Mouse (Mus musculus) frontal cortex, postnatal 14 days (tissue): ENCODE measurements at regions not wholly inside any gene's neighbourhood (a gene's known extent, or its start where the extent isn't known, plus 50 kb on each side); places are given as distances from the start of the nearest gene placed in this dataset.

ENCODE experiments used
- DNase-seq, 2 experiments: peaks; one replicate each; pipeline ENCODE4 v3.0.0; 2022; ENCODE audit warnings: low spot score in 2 of 2

DNA sequence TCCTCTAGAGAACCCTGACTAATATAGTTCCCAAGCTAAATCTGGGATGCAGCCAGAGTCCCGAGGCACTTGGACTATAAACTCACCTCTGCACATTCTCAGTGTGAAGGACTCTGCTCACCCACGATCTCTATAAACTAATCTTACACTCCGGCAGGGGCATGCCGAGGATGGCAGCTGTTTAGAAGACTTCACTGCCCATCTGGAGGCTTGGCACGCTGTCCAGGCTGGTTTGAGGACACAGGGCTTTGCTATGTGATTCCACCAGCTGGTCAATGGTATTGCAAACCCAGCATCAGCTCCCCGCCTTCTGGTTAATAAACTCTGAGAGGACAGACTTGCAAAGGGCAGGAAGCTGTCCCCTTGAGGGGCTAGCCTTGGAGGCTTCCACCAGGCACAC is 153.3 kb upstream of the Irx3 start:
- DNase-seq: no peak

DNA sequence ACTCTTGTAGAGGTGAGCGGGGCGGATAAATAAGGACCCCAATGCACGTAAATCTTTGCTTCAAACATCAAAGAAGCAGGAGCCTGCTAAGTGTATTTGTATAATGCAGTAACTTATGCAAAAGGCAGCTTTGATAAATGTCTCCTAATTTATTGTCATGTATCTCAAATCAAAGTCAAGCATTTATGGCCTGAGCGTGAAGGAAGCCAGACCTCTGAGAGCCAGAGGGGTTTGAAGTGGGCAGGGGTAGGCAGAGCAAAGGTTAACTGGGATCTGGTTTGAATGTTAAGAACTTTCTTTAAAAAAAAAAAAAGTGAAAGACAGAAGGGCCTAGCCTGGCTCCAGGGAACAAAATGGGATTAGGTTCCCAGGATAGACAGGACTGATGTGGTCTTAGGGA is 151.1 kb upstream of the Irx3 start:
- DNase-seq: no peak

DNA sequence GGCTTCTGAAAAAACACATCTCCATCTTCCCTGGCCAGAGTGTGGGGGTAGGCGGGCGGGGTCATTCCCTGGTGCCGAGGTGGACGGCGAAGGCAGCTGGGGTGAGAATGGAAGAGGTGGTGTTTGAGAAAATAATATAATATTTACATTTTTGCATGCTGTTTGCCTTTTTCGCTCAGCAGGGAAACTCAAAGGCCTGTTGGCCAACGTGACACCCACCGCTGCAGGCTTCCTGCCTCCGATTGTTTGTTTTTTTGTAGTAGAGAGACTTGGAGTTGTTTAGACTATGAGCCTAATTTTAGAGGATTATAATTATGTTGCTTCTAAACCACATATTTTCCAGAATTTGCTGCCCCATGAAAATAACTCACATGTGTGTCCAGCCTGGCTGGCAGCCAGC is 147.2 kb upstream of the Irx3 start:
- DNase-seq: no peak

DNA sequence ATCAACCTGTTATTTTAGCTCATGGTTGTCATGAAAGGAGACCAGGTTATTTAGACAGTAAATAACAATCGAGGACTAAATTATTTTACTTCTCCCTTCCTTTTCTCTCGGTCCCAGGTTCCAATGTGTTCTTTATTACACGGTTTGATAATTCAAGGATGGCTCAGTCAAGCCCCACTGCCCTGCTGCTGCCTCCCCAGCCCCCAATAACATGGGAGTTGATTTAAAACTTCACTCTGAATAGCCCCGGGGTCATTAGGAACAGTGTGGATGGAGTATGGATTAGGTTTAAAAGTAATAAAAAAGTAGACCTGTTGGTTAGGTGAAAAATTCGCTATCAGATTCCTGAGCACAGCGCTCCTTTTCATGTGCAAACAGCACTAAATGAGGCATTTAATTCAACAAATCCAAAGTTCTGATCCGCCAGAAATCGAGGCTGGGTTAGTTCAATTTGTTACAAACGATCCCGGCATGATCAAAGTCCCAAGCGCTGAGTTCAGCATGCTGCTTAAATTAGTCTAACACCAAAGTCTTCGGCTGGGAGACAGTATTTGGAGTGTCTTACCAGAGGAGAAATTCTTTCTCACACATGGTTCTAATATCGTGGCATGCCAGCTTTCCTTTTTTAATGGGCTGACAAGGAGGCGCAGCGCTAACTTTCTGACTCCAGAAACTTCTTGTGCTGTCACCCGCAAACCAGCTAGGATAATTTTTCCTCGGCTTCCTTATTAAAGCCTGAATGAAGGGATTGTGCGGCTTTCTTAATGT is 146.5 kb upstream of the Irx3 start:
- no peak for DNase-seq

DNA sequence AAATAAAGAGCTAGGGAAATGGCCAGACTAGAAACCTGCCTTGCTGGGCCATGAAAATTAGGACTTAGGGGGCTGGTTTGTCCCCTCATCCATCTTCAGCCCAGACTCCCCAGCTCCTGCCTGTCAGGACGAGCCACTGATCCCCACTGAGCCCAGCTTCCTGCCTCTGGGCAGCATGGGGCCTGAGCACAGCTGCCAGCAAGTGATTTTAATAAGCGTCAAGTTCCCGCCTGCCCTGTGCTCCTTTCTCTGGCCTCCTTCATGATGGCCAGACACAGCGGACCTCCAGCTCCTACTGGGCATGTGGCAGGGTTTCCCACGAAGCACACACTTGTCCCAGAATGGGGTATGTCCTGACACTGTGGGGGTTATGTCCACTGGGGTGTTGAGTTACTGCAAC is 139.1 kb upstream of the Irx3 start:
- no peak for DNase-seq

DNA sequence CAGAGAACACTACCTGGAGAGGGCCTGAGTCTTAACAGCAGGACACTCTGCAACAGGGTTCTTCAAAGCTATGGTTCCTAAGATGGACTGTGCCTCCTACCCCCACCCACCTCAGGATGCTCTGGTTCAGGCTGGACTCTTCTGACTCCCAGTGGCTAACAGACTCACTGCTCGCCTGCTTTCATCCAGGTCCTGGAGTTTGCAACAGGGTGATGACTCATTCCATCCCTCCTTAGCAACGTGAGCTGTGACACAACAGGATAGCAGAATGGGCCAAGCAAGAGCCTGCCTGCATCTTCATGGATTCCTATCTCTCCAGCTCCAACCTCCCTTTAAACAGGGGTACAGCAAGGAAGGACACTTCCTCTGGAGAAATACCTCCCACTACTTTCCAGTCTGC is 135.4 kb upstream of the Irx3 start:
- DNase-seq: no peak

DNA sequence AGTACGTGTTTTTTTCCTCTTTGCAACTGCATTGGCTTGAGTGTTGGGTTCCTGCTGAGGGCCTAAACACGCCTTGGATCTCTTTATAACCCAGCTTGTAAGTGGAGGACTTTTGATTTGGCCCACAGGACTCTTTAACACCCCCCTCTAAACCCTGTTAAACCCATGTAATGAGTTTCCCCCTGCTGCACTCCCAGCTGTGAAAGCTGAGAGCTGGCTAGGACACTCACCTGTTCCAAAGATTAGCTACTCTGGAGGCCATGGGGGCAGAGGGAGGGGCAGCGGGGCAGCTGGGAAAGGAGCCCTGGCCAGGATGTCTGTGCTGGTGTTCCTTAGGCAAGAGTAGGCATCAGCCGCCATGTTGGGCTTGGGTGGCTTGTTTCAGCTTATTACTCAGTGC is 128.7 kb upstream of the Irx3 start:
- DNase-seq: no peak

DNA sequence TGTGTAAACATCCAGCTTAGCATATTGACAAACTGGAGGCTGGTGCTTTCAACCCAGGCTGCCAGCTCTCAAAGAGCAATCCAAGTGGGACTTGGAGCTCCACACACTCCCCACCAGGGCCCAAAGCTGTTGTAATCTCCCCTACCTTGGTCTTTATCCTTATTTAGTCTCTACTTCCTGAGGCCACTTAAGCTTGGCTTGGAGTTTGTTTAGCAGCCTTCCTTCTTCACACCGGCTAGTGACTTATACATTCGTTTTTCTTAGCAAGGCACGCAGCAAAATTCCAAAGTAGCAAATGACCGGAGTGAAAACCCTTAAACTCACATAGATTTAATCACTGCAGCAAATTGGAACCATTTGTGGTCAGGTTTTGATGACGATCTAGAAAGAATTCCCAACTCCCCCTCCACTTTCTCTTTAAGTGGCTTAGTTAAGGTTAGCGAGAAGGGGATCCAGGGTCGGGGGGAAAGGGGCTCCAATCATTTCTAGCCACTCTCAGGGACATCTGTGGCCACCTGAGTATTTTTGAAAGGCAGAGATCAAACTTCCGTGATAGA is 124.2 kb upstream of the Irx3 start:
- no peak for DNase-seq

DNA sequence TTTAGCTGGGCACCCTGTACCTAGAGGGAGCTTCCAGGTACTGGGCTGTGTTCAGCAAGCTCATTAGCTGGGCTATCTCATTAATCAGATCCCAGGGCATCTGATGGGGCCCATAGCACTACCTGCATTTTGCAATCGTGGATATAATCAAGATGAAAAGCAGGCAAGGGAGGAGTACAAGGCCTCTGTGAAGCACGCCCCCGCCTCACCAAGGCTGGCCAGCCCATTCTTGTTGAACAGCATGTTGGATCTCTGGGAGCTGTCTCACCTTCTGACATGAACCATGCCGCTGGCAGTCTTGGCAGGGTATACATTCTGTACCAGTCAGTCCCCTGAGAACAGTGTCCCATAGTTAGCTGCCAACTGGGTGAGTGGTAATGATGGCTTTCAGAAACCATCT is 122.3 kb upstream of the Irx3 start:
- DNase-seq: no peak

DNA sequence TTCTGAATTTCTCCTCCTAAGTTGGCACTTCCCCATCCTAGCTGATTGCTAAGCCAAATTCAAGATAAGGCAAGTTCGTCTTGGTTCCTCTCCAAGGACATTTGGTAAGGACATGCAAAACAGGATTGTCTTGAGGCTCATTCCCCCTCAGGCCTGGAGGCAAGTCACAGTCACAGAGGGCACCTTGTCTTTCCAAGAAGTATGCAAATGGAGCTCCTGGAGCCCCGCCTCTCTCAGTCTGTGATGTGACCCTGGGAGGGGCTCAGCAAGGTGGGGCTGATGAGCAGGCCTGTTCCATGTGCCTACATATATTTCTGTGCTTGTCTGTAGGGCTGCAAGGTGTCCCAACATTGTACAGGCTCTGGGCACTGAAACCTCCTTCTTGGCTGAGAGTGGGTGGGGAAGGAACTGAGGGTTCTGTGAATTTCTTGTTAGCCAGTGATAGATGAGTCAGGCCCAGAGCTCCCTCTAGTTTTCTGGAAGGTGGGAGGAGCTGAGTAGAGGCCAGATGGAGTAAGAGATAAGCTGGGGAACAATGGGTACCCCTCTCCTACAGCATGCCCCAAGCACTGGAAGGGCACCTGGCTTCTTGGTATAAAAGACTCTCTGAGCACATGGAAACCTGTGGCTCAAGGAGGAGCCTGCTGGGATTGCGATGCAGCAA is 120.5 kb upstream of the Irx3 start:
- DNase-seq: no peak

DNA sequence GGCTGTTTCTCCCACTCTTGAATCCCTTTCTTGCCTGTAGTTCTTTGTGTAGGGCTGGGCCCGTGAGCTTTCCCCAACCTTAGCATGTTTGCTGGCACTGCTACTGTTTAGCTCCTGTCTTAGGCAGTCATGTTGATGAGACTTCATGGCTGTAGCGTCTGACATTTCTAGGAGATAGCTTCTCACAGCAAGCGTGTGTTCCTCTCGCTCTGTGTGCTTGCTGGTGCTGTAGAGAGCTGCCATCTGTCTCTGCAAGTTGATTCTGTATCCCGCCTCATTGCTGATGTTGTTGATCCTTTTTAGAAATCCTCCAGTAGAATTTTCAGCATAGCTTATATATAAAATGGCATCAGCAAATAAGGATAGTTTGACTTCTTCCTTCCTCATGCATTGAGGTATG is 116.0 kb upstream of the Irx3 start:
- no peak for DNase-seq

DNA sequence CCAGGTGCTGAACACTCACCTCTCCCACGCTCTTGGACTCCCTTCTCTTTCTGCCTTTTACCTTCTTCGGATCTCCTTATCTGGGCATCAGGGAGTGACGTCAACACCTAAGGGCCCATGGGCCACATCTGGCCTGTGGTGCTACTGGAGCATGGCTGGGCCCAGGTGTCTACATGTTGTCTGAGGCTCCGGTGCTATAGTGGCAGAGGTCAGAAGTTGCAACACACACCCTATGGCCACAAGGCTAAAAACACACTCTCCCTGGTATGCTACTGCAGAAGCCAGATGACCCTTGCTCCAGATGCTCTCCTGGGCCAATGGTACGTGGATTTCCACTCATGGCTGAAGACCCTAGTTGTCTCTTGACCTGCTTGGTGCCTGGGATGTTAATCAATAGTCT is 112.1 kb upstream of the Irx3 start:
- no peak for DNase-seq

DNA sequence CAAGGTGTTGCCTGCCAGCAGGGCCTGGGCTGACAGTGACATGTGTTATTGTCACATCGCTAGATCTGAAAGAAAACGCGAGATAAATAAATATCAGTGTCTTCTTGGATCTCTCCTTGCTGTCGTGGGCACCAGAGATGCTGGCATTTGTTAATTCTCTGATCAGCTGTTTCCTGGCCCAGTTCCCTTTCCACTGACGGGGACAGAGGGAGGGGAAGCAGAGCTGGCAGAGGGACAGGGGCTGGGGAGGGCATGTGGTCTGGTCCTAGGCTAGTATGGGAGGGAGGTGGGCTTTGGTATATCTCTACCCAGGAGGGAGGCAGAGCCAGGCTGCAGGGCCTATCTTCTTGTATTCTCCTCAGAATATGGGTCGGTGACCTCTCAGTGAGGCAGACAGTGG is 111.3 kb upstream of the Irx3 start:
- no peak for DNase-seq

DNA sequence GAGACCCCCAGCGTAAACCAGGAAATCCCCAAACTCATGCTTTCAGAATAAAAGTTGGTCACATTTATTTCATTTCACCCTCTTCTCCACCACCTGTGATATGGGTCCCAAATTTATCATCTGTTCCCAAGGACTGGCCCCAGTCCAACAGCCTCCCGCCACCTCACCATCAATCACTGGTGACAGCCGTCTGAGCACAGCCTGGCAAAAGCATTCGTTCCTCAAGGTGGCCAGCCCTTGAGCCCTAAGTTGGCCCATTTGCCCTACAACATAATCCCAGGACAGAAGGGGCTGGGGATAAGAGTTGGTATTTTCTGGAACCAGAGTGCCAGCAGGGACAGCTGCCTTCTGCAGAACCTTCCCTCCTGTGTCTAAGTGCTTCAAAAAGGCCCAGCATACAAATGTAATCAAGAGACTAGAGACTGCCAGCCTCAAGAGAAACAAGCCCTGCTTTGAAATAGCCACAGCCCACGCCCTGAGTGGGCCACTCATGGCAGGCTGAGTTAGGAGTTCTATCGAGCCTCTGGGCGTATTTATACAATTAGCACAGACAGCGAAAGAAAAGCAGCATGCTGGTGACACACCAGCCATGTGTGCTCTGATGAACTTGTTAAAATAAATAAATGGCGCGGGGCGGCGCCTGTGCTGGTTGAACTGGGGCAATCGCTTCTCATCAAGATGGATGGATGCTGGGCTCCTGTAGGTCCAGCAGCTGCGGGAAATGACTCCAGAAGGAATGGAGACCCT is 107.9 kb upstream of the Irx3 start:
- no peak for DNase-seq

DNA sequence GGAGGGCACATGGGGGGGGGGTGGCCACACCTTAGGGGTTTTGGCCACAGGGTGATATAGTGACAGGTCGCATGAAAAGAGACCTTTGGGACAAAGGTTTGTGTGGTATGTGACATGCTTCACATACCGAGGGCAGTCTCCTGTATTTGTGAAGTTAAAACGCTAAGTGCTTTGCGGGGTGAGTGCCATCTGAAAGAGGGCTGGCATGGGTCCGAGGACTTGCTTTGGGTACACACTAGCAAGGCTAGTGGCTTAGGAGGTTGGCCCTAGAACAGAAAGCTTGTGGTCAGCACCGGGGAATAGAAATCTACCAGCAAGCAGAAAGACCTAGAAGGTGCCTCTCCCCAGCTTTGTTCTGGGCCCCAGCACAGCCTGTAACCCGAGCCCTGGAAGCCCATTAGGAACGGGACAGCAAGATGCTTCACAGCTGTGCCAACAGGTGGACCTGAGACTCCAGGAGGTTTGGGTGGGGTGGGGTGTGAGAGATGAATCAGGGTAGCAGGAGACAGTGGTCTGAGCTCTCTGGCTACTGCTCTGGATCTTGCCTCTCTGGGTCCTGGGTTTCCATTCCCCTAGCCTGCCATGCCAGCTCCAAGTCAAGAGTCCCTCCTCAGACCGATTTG is 107.0 kb upstream of the Irx3 start:
- DNase-seq: no peak

DNA sequence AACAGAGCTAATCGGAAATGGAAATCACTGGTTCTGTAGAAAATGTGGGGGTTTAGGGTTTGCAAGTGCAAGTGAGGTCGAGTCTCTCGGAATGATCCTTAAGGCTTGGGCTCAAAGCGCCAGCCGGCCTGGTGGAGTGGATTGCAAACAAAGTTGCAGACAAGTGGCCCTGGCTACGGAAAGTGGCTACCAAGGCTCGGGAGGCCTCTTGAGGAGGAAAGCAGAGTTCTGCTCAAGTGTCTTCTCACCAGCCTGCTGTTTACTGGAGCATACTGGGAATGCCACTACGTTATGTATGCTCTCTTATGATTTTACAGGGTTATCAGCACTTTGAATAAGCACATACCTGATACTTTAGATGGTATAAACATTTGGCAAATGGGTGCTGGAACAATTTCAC is 105.3 kb upstream of the Irx3 start:
- no peak for DNase-seq

DNA sequence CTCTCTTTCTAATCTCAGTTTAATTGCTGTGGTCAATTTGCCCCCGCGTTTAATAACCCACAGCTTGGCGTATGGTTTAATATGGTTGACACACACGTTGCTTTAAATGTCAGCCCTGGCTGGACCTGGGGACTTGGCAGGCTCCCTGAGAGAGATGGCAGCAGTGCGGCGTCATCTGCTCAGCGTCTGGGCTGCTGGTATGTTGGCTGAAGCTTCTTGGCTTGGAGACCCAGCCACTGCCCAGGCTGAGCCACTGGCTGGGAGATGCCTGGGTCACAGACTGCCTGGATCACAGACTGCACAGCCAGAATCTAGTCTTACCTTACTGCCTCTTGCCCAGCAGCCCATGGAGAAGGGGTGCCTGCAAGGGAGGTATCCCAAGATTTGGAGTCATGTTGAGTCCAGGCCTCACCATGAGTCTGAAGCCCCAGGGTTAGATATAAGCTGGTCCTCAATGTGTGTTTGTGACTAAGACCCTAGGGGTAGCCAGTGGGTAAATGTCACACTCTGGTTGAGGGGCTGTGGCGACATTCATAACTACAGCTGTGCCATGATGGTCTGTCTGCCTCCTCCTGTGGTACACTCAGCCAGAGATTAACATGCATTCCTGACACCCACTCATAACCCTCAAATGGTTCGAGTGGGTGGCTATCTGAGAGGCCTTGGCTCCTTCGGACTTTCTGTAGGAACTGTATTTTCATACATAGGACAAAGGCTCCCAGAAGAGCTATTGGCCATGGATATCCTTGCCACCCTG is 99.8 kb upstream of the Irx3 start:
- DNase-seq: no peak

DNA sequence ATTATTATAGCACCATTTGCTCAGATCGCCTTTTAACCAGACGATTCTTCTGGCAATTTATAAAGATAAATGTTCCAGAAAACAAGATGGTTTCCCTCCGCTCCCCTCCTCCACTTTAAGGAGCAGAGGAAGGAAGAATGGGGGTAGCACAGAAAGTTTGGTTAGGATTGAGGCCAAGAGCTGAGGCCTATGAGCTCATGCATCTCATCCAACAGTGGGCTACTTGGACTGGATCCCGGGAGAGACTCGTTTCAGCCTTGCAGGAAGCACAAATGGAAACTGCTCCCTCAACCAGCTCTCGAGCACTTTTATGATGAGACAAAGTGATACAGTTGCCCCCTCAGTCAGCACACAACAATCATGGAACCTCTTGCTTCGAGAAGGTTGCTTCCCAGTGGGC is 97.9 kb upstream of the Irx3 start:
- no peak for DNase-seq

DNA sequence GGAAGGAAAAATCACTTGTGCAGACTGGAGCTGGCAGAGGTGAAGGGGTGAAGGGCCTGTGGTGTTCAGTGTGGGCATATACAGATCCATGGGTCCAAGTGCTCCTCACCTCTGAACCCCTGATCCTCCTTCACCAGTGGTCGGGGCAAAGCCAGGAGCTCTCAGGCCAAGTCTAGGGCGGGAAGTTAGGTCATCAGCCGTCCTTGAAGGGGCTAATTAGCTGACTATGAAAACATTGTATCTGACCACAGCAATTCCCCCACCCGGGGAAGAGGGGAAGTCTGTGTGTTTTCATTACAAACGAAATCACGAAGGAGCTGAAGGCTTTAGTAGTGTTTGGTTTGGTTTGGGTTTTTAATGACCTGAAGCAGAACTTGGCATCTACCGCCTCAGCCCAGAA is 95.5 kb upstream of the Irx3 start:
- no peak for DNase-seq

DNA sequence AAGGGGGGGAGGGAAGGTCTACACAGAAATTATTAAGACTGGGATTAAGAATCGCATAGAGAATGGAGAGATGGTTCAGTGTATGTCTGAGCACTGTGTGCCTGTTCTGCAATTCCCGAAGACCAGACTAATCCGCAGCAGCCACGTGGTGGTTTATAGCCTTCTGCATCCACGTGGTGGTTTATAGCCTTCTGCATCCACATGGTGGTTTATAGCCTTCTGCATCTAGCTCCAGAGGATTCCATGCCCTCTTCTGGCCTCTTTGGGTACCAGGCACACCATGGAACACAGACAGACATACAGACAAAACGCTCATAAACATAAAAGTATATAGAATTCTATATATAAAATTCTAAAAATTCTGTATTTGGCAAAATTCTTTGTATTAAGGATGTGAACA is 94.1 kb upstream of the Irx3 start:
- no peak for DNase-seq

DNA sequence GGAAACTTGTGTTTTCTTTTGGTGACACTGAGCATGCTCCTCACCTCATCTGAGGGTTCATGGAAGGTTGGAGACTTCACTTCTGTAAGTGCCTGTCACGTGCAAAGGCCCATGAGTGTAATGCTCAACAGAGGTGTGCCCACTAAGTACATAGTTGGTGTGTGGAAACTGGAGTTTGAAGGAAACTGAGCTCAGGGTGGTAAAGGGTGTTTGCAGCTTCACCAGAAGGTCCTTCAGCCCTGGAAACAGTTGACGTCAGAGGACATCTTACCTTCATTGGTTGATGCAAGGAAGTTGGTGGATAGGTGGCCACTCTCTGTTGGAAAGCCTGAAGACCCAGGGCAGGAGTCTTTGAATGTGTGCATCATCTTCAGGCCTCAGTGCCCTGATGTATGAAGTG is 83.0 kb upstream of the Irx3 start:
- no peak for DNase-seq

DNA sequence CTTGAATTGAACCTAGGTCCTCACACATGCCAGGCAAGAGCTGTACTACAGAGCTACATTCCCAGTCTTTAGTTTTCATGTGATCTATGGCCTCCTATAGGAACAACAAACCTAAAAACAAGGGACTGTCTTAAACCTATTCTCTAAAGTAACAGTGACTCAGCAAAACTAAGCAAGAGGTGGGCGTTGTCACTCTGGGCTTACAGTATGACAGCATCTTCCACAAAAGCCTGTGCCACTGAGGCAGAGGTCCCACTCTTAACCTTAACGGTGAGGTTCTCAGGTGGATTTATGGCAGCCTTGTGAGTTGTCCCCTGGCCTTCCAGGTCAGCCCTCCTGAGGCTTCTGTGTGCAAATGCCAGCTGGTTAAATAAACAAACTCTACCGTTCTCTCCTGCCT is 82.5 kb upstream of the Irx3 start:
- no peak for DNase-seq
